Mouse (Mus musculus): Measurements from ENCODE around the gene Eml4.

The Eml4 gene

DNA sequence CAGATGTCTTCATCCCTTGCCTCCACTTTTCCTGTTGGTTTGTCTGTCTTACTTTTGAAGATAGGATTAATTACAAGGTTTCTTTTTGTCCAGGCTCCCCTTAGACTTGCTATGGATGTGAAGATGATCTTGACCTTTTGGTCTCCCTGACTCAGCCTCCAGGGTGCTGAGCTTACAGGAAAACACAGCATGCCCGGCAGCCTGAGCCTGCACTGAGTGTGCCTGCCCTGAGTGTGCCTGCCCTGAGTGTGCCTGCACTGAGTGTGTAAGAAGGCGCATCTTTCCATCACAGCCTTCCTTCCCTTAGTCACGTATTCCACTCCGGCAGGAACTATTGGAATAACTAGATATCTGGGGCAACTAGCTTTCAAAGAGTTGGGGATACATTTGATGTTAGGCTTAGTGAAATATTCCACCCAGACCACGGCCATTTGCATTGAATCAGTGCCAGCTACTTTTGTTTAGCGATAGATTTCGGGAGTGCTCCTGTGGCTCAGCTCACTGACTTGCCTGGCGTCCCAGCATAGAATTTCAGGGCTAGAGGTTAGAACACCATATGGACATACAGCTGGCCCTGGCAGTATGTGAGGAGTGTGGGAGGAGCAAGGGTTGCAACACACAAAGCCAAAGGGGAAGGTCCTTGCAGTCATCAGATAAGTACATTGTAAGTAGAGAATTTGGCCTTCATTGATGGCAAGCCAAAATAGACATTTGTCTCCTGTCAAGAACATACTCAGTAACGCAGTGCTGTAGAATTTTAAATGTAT lies 2.5 kb upstream of the Eml4 start:
- peak; percentile 21 for DNase-seq

DNA sequence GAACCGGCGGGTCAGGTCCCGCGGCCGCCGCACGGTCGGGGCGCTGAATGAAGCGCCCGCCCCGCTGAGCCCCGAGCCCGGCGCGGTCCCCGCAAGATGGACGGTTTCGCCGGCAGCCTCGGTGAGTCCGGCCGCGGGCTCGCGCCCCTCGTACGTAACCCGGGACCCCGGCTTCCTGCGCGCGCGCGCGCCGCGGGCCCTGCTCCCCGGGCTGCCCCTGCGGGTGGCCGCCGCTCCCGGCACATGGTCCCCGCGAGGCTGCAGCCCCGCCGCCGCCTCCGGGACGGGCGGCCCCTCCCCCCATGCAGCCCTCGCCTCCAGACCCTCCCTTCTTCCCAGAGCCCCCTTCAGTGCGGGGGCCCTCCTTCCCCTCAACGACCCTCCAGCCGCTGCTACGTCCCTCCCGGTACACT lies 394 bp downstream of the Eml4 start:
- peak; percentile 55 for DNase-seq

DNA sequence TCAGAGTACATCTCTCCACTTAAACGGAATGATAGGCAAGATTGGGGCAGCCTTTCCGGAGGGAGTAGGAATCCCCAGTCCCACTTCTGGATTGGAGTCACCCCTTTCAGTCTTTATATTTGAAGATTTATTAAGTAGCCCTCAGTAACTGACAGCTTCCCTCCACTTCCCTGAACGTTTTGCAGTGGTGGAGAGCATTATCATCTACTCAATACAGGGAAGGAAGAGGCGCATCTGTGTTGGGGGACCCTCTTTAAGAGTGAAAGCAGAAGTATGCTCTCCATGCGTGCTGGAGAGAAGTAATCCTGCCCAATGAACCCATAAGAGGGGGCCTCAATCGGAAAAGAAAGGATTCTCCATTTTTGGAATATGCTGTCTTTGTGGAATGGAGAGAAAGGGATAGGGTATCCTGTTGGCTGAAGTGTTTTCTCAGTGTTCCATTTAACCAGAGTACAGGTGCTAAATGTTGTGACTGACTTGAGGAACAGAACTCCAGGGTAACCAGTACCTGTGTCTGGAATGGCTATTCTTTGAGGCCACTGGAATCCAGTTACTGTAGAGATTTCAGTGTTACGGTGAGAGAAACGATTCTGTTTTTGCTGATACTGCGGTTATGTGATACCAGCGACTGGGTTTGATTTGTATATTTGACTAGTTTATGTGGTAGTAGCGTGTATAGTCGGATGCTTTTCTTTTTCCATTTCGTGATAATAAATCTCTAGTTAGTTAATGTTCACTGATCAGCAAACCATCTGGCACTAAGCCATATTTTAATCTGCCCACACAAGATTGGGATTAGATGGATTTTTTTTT lies 1.1 kb downstream of the Eml4 start:
- DNase-seq, result no peak

DNA sequence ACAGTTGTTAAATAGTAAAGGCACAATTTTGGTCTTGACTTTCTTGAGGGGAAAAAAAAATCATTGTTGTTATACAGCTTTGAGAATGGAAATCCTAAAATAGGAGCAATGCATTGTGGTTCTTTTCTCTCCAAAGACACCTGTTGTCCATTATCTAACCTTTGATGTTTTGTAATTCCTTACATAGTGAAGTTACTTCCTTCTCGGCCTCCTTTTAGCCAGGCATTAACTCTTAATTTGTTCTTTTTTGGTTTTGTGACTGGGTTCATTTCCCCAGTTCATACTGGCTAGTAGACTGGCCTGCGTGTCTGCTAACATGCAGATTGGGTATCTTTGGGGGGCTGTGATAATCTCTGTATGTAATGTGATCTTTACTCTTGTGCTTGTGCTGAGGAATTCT lies 1.7 kb downstream of the Eml4 start:
- no peak for DNase-seq

DNA sequence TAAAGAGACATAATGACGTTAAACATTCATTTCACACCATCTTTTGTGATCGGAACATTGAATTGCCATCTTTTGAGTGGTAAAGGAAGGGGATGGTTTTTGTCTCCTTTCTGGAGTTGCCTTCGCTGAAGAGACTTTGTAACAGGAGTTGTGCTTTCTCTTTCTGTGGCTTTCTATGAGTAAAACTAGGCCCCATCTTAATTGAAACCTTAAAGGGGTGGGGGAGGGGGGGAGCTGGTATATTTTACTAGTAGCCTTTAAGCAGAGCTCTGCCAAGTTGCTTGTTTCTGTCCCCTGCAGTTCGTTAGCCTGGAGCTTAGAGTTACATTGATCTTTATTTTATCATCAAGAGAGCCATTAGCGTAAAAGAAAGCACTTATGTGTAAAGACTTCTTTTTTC lies 2.3 kb downstream of the Eml4 start:
- DNase-seq, result no peak

DNA sequence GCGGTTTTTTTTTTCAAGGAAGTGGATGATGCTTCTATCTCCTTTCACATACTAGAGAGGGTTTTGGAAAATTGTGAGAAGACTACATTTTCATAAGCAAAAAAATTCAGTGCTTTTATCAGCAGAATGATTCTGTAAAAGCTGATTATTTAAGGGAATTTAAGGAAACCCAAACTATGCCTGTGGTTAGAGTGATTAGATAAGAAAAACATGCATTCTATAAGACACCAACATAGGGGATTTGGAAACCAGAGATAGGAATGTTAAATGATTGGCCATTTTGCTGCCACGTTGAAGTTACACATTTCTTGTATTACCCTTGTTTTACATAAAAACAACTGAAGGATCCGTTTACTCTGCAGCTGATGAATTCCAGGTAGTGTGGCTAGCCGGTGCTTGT lies 2.7 kb downstream of the Eml4 start:
- no peak for DNase-seq

DNA sequence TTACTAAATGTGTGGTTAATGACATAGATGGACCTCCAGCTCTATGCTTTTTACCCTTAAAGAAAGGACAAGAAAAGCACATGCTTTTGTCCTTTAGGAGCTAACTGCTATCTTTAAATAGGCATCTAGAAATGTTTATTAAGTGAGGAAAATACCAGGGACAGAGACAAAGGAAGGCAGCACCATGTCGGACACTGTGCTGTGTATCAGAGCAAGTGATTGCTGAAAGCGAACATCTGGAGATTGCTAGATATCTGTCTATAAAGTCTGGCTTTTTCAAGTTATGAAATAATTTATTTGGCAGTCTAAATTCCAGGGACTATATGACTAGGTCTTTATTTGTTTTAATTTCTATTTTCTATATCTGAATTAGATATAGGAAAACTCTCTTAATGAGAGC lies 4.8 kb downstream of the Eml4 start:
- no peak for DNase-seq

DNA sequence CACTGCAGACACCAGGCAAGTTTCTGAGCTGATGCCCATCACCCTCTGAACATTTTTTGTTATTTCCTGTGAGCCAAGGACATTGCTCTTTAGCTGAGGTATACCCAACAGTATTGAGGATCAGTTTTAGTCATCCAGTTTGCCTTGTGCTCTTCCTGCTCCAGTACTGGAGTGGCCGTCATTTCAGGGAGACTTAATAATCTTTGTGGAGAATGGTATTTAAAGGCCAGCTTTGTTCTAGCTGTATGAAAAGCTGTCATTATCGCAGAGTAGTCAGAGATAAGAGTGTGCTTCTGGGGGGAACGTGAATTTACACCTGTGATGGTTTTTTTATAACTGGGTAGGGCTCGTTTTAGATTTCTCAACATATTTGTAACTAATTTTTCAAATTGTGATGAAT lies 9.2 kb downstream of the Eml4 start:
- DNase-seq, result no peak

DNA sequence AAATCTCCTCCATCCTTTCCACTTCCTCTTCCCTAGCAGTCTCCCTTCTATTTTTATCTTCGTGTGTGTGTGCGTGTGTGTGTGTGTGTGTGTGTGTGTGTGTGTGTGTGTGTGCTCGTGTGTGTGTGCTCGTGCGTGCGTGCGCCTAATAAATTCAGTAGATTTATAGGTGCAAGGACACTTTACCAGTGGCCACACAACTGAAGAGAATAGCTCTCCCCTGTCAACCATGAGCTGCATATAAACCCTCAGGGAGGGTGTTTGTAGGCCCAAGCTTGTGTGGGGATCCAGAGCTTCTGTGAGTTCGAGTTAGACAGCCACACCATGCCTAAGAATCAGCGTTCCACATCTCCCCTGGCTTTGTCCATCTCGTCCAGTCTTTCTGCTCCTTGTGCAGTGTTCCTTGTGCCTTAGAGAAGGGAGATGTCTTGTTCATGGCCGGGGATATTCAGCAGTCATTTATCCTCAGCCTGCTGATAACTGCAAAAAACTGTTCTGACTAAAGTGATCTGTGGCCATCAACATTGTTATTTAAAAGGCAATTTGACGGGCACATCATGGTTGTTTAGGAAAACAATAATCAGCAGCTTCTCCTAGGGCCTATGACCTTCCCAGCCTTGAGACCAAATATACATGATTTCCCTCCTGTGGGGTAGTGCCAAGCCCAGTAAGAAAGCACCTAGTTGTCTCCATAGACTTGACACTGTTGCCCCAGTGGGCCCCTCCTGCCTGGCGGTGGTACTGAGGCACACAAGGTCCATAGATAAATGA lies 10.2 kb downstream of the Eml4 start:
- DNase-seq, result no peak

DNA sequence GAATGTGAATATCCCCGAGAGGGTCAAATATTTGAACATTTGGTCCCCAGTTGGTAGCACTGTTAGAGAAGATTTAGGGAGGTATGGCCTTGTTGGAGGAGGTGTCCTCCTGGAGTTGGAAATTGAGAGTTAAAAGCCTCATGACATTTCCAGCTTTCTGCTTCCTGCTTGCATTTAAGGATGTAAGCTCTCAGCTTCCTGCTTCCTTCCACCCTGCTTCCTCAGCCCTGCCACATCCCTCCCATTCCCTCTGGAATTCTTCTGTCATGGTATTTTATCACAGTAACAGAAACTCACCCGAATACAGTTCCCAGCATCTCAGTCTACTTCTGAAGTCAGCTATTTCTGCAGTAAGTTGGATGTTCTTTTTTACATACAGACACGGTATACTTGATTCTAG lies 12.3 kb downstream of the Eml4 start:
- DNase-seq, result no peak

DNA sequence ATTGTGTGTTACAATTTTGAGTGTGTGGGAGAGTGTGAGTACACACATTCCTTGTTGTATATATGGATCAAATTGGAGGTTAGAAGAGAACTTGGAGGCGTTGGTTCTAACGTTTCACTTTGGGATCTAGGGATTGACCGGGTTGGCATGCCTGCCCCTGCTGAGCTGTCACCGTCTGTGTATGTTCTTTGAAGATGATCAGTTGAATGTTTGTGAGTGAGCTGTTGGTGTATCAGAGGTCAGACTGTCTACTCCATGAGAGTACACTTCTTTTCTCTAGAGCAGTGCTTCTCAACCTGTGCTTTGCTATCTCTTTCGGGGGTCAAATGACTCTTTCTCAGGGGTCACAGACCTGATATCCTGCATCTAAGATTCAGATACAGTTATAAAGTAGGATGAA lies 13.6 kb downstream of the Eml4 start:
- DNase-seq, result no peak

DNA sequence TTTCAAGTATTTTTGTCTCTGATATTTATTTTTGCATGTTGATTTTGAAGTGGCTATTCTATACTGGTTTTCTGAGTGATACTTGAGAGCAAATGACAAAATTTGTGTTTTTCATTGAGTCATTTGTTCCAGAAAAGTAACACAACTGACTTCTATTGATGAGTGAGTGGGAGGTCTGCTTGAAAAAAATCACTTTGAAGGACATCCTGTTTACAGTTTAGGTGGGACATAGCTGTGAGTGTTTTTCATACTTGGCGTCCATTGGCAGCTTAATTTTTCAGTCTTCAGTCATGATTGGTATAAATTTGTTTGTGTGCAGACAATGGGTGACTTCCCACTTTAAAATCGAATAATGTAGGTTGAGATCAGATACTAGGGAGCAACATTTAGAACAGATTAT lies 14.4 kb downstream of the Eml4 start:
- DNase-seq, result no peak

DNA sequence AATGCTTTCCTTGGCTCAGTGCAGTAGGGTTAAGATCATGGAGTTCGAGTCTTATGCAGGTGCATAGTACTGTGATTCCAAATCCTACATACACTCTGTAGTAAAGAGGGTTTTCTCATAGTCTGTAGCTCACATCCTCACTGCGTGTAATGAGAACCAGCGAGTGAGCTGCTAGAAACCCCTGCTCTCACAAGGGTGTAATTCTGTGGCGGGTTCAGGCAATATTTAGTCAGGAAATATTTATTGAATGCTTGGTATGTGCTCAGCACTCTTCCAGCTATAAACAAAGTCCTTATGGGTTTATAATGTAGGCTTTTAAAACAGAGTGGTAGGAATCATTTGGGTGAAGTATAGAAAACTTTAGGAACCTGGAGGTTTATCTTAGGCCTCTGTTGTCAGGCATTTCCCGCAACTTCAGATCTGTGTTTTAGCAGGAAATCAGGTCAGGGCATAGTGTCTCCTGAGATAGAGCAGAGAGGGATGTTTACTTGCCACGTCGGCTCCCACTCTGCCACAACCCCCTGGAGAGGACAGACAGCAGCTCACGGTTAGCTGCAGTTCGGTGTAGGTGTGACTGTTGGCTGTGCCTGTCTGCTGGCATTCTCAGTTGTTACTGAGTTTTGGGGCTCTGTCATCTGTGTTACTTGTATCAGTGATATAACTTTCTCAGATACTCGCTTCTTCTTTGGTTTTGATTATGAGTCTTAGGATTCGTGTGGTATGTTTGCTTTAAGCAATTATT lies 15.1 kb downstream of the Eml4 start:
- DNase-seq, result no peak

DNA sequence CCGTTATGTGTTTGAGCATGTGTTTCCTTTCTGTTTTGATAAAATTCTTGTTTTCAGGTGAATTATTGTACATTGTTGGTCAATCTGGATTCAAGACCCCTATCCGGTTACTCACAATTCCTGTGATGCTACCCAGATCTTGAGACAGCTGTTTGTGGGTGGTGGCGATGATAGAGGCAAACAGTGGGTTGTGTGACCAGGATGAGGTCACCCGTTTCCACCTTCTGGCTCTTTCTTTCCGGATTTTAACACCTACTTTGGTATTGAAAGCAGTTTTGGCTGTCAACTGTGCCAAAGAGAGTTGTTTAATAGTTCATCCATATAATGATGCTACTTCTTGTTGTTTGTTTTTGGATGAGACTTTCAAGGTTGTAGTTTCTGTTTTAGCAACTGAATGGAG lies 16.7 kb downstream of the Eml4 start:
- DNase-seq, result no peak

DNA sequence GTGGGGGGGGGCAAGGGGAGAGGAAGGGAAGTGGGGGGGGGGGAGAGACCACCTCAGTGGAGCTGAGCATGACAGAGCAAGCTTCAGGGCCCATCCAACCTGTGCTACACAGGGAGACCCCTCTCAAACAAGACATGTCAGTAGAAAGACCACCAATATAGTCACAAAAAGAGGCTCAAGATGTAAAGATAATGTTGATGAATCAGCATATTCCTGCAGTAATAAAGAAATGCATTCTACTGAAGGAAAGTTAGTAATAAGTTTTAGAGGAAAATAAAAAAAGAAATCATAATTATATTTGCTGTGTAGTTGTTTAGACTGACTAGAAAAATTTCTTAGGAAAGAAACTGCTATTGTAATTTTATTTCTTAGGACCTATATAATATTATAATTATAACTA lies 23.4 kb downstream of the Eml4 start:
- no peak for DNase-seq

DNA sequence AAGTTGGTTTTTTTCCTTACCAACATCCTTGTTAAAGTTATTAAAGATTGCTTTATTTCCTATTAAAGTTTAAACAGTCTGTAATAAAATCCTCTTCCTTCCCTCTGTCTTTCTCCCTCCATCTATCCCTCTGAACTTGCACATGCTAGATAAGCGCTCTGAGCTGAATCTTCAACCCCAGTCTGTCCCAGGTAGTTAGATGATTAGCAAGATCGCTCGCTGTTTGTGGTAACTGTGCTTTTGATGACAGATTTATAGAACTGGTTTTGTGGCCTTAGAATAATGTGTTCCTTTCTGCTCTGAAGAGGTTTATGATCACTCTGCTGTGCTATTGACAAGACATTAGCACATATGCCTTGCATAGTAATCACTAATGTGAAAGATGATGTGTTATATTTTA lies 25.1 kb downstream of the Eml4 start:
- no peak for DNase-seq

DNA sequence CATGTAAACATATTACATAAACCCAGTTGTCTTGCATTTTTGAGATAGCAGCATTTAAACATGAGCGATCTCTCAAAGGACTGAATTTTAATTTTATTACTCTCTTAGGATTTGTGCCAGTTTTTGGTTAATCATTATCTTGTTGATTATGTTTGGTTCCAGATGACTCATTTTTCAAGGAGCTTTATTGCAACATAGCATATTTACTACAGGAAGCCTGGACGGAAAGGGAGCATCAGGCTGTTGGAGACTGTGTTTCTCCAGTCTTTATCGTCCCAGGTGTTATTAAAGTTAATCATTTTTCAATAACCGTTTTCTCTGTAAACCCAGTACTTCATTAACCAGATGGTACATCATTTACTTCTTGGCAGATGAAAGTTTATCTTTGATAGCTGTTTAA lies 26.1 kb downstream of the Eml4 start:
- no peak for DNase-seq

DNA sequence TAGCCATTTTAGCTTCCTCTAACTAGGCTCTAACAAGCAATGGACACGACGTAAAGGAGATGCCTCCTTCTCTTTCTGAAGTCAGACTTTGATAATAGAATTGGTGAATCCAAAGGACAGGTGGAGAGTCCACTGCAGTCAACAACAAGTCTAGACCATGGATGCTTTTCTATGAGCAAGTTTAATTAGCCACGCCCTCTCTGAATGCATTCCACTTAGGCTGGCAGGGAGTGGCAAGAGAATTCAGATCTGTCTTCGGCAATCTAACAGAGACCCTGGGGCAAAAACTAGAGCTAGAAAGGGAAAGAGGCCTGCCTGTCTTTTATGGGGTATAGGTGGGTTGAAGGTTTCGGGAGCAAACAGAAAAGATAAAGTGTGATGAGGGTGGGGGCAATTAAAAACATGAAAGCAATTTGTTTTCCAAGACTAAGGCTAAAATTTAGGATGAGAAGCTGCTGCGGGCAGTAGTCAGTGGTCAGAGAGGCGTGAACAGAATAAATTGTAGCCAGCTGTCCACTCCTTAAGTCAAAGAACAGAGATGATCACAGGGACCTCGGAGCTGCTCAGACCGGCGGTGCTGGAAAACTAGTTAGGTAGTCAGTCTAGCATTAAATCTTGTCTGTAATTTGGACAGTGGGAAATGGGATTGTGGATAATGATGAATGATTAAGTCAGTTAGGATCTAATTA lies 27.2 kb downstream of the Eml4 start:
- DNase-seq, result no peak

DNA sequence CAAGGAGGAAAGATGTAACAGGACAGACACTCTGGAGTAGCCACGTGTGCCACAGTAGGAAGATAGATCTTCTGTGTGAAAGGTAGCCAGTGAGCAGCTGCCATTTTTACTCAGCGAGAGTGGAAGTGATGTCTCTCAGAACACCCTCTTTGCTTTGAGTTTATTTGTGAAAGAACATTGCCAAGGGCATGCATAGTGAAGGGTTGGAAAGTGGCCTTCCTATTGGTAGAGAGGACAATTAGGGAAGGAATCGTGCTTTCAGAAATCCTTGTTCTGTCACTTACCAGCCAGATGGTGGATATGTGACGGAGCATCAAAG lies 27.7 kb downstream of the Eml4 start:
- no peak for DNase-seq

DNA sequence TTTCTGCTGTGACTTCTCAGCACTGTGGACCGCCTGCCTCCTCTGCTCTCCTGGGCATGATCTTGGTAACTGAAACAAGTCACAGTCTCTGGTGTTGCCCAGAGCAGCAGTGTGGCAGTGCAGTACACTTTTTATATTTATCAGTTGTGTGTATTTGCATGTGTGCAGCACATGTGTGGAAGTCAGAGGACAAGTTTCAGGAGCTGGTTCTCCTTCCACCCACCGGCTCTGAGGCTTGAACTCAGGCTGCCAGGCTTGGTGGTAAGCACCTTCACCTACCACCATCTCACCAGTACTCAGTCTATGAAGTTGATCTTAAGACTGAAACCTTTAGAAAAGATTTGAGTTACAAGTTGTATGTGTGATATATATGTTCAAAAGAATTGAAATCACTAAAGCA lies 28.6 kb downstream of the Eml4 start:
- no peak for DNase-seq

DNA sequence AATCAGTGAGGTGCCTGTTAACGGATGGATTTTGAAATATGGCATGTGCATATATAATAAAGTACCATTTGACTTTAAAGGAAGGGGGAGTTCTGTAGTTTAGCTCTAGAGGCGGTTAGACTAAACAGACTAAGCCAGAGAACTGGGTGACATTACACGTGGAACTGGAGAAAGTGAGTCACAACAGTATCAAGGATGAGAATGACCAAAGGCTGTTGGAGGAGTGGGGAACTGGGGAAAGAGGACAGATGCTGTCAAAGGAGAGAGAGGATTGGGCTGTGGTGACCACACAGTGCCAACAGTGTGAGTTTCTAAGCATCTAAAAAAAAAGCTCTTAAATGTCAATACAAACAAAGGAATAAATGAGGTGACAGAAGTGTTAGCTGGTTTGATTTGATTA lies 29.1 kb downstream of the Eml4 start:
- DNase-seq, result no peak

DNA sequence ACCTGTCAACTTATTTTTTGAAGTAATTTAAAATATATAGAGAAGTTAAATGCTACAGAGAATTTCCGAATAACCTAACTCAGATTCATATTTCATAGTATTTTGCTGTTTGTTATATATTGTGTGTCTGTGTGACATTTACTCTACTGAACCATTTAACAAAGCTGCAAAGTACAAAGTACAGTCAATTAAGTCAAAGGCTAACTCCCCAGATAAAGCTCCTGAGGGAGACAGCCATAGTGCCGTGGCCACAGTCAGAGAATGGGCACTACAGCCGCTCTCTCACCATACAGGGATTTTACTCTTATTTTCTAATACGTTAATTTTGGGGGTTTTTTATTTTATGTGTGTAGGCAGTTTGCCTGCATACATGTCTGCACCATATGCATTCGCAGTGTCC lies 32.0 kb downstream of the Eml4 start:
- DNase-seq, result no peak

DNA sequence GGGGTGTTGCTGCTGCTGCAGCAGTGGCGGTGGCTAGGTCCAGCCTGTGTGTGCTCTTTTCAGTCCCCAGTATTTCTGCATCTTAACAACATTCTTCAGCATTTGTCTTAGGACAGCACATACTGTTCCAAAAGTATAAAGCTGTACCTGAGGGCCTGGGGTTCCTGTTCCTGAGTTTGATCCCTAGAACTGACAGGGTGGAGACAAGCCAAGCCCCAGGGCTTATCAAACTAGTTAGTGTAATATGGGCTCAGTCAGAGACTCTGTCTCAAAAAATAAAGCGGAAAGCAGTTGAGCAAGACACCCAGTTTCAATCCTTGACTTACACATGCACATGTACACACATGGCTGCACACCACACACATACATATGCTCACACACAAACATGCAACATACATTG lies 34.2 kb downstream of the Eml4 start:
- no peak for DNase-seq

Measured in cerebellum, adult 11-12 months (tissue).